ENCODE assay signal across 8 mouse cellular contexts in genomic region chr8:105533892-105534329, GRCm38 (mm10). TPM values are rescaled to one million over a fixed set of nuclear protein-coding genes. Genes with fewer than 3 reads are reported as not detected.
DNase-seq lines count a peak whose midpoint lies in the region; ATAC-seq and TF ChIP-seq lines count a peak whose summit lies in the region.

No protein-coding gene starts in this region.

- WGBS in intestine, embryonic 14.5 days: 0% methylated on average over 1 of the region's 1 CpGs
- 0% methylated on average over 1 of the region's 1 CpGs for WGBS in stomach, postnatal 0 days

- no peak for TF ChIP-seq EP300 in stomach, postnatal 0 days (optimal IDR thresholded peaks at IDR 0.05)

- H3K9me3 ChIP-seq in intestine, embryonic 14.5 days (ENCODE audit: control insufficient read depth, low read length): no peaks in the 10 kb centered on the region
- no peaks in the 10 kb centered on the region for H3K9me3 ChIP-seq in stomach, postnatal 0 days (ENCODE audit: control insufficient read depth, low read length)

- peak overlapping the region; percentile 73 for H3K27ac ChIP-seq in intestine, embryonic 14.5 days (ENCODE audit: low read depth)
- H3K27ac ChIP-seq in stomach, postnatal 0 days (replicated peaks): peak overlapping the region; percentile 80

- H3K36me3 ChIP-seq in intestine, embryonic 14.5 days (ENCODE audit: control insufficient read depth, insufficient read depth, low read length): peaks cover 23% of the 10 kb centered on the region
- peaks cover 13% of the 10 kb centered on the region for H3K36me3 ChIP-seq in stomach, postnatal 0 days (ENCODE audit: control insufficient read depth, insufficient read depth, low read length)

- peak; percentile 89 for TF ChIP-seq CTCF in stomach, postnatal 0 days (IDR thresholded peaks at IDR 0.05; ENCODE audit: low read depth)

- H3K9ac ChIP-seq in intestine, embryonic 14.5 days (ENCODE audit: low read length): no peak overlapping the region
- H3K9ac ChIP-seq in stomach, postnatal 0 days (ENCODE audit: low read length): no peak overlapping the region

- H3K4me3 ChIP-seq in intestine, embryonic 14.5 days (ENCODE audit: low read depth, low read length): no peak overlapping the region
- H3K4me3 ChIP-seq in stomach, postnatal 0 days (ENCODE audit: low read depth, low read length): no peak overlapping the region

- peak; percentile 45 to 63 for DNase-seq in urinary bladder, adult 18-20 months (ENCODE audit: low spot score in 2 of 2)
- DNase-seq in urinary bladder, postnatal 10 days (ENCODE audit: low spot score): no peak
- peak; percentile 80 to 88 for DNase-seq in cerebellum, postnatal 25 days
- DNase-seq in gastrocnemius, postnatal 10 days: peak; percentile 84
- peak; percentile 89 for DNase-seq in intestine, embryonic 14.5 days (ENCODE audit: low spot score)
- DNase-seq in liver: peak; percentile 84
- DNase-seq in stomach, postnatal 0 days (ENCODE audit: low spot score): peak; percentile 86

- H3K27me3 ChIP-seq in intestine, embryonic 14.5 days (replicated peaks; ENCODE audit: control insufficient read depth, insufficient read depth, low read length): no peaks in the 10 kb centered on the region
- H3K27me3 ChIP-seq in stomach, postnatal 0 days (ENCODE audit: control insufficient read depth, insufficient read depth, low read length): no peaks in the 10 kb centered on the region

- no peak overlapping the region for H3K4me2 ChIP-seq in intestine, embryonic 14.5 days (ENCODE audit: low read length)
- no peak overlapping the region for H3K4me2 ChIP-seq in stomach, postnatal 0 days (replicated peaks; ENCODE audit: low read depth)

- peaks cover 18% of the 10 kb centered on the region for H3K4me1 ChIP-seq in intestine, embryonic 14.5 days (replicated peaks; ENCODE audit: control insufficient read depth, insufficient read depth, low read length)
- no peaks in the 10 kb centered on the region; the same call in none of the 2 replicates for H3K4me1 ChIP-seq in stomach, postnatal 0 days (replicated peaks; ENCODE audit: control insufficient read depth, insufficient read depth)

- peak; percentile 49; the same call in 1 of the 2 replicates for ATAC-seq in intestine, embryonic 14.5 days (replicated peaks; ENCODE audit: low FRiP score, low TSS enrichment, low read depth)
- peak; percentile 22 for ATAC-seq in monocyte, adult 5-6 weeks (replicated peaks; ENCODE audit: insufficient number of reproducible peaks, low FRiP score, low TSS enrichment, poor library complexity, severe bottlenecking)
- peak; percentile 67 for ATAC-seq in stomach, postnatal 0 days (ENCODE audit: low FRiP score, low TSS enrichment)

RNA-seq across cellular contexts. Expression of gene Hsd11b2, which starts 15.4 kb away (rescaled TPM):
- 1 to 10 TPM; 4.4 to 4.5 TPM for total RNA-seq in gastrocnemius, postnatal 10 days (2021)
- 3.1 and 3.8 TPM in 2 replicates for polyA plus RNA-seq in intestine, embryonic 14.5 days (2014; fragmentation: Nextera tagmentation; extraction: Ambion mirVana)
- total RNA-seq in monocyte, adult 5-6 weeks (2017): not detected in 3 replicates
- polyA plus RNA-seq in stomach, postnatal 0 days (2015; fragmentation: Nextera tagmentation; extraction: Ambion mirVana): 2.5 and 2.8 TPM in 2 replicates

RNA-seq across cellular contexts. Expression of gene Atp6v0d1, which starts 31.9 kb away (rescaled TPM):
- 10 to 100 TPM; 49.3 to 54.2 TPM for total RNA-seq in gastrocnemius, postnatal 10 days (2021)
- 72.7 and 78.5 TPM in 2 replicates for polyA plus RNA-seq in intestine, embryonic 14.5 days (2014; fragmentation: Nextera tagmentation; extraction: Ambion mirVana)
- total RNA-seq in monocyte, adult 5-6 weeks (2017): 62.8 to 77.2 TPM (median 68.8 TPM) in 3 replicates
- polyA plus RNA-seq in stomach, postnatal 0 days (2015; fragmentation: Nextera tagmentation; extraction: Ambion mirVana): 96.2 and 101 TPM in 2 replicates

RNA-seq across cellular contexts. Expression of gene Zdhhc1, which starts 37.2 kb away (rescaled TPM):
- 10 to 100 TPM; 10.9 to 15.9 TPM for total RNA-seq in gastrocnemius, postnatal 10 days (2021)
- polyA plus RNA-seq in intestine, embryonic 14.5 days (2014; fragmentation: Nextera tagmentation; extraction: Ambion mirVana): 25.0 and 25.2 TPM in 2 replicates
- total RNA-seq in monocyte, adult 5-6 weeks (2017): 0.43 to 0.49 TPM (median 0.48 TPM) in 3 replicates
- polyA plus RNA-seq in stomach, postnatal 0 days (2015; fragmentation: Nextera tagmentation; extraction: Ambion mirVana): 15.6 and 17.2 TPM in 2 replicates
